Mouse (Mus musculus): ENCODE data around the gene Dyrk1b. TPM values are rescaled to one million over a fixed set of nuclear protein-coding genes. Genes with fewer than 3 reads are reported as not detected.
"Not testable (repeated sequence)": the region's sequence is repeated elsewhere in the genome, so short reads cannot be mapped to it uniquely, and the experiment has no call there.

The Dyrk1b gene
- polyA plus RNA-seq, 1 experiment from 2014 or later, result 8.1 TPM

DNA sequence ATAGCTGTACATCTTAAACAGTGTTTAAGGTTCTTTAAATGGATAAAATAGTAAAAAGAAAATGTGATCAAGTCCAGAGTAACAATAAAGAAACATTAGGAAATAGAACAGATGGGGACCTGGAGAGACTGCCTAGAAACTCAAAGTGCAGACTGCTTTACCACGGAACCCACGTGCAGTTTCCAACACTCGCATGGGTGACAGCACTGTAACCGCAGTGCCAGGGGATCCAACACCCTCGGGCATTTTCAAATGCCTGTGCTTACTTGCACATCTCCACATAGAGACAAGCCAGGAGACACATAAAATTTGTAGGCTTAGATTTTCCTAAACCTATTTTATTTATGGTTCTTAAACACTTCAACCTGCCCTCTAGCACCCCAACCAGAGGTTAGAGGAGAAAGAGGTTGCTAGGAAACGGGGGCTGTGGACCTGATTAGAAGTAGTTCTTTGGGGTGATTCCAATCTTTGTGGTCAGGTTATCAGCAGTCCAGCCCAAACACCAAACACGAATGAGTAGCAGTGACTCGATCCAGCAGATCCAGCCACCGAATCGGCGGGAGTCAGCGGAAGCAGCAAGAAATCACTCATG is 29.2 kb downstream of the Dyrk1b start:
- Histone ChIP-seq H3K4me1 (ENCODE audit: control insufficient read depth, insufficient read depth, low read depth, low read length) (no peaks in the 10 kb centered on the region), H3K27ac (ENCODE audit: low read depth, low read length) (no peak overlapping the region), H3K9ac (ENCODE audit: low read depth, low read length) (peak overlapping the region; percentile 41; the same call in 1 of the 2 replicates), H3K4me3 (ENCODE audit: low read length) (peak overlapping the region; percentile 36), H3K27me3 (replicated peaks; ENCODE audit: control insufficient read depth, insufficient read depth, low read length) (no peaks in the 10 kb centered on the region), H3K9me3 (ENCODE audit: control insufficient read depth, low read length) (no peaks in the 10 kb centered on the region), H3K36me3 (ENCODE audit: control insufficient read depth, insufficient read depth, low read length) (no peaks in the 10 kb centered on the region), H3K4me2 (ENCODE audit: low read length) (peak overlapping the region; percentile 56)
- 44% methylated on average over 12 of the region's 12 CpGs for WGBS
- peak; percentile 40; the same call in 1 of the 2 replicates for ATAC-seq

DNA sequence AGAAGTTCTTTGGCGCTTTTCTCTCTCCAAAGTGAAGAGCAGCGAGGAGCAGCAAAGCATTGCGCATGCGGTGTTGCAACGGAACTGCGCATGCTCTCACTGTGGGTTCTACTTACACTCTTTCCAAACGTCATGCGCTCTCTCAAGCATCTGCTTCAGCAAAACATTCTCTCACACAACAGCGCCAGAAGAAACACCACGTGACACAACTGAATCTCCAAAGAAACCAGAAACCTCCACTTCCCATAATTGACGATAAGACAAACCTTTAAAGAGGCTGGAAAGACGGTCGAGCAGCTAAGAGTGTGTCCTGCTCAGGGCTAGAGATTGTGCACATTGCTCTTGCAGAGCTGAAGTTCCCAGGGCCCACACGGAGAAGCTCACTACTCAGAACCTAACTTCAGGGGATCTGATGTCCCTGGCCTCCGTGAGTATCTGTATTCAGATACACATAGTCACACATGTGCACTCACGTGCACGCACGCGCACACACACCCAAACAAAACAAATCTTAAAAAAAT is 29.8 kb downstream of the Dyrk1b start:
- no peaks in the 10 kb centered on the region for H3K4me1 ChIP-seq (ENCODE audit: control insufficient read depth, insufficient read depth, low read depth, low read length)
- peak; percentile 83 for ATAC-seq
- no peaks in the 10 kb centered on the region for H3K27me3 ChIP-seq (replicated peaks; ENCODE audit: control insufficient read depth, insufficient read depth, low read length)
- peak overlapping the region; percentile 45 for H3K9ac ChIP-seq (ENCODE audit: low read depth, low read length)
- peak overlapping the region; percentile 36 for H3K4me3 ChIP-seq (ENCODE audit: low read length)
- H3K9me3 ChIP-seq (ENCODE audit: control insufficient read depth, low read length), result no peaks in the 10 kb centered on the region
- H3K36me3 ChIP-seq (ENCODE audit: control insufficient read depth, insufficient read depth, low read length), result no peaks in the 10 kb centered on the region
- WGBS, result 54% methylated on average over 19 of the region's 19 CpGs
- H3K4me2 ChIP-seq (ENCODE audit: low read length), result peak overlapping the region; percentile 56
- H3K27ac ChIP-seq (ENCODE audit: low read depth, low read length), result 0 out of 2 replicates have a peak overlapping the region, but pooled peaks have one; percentile 26

DNA sequence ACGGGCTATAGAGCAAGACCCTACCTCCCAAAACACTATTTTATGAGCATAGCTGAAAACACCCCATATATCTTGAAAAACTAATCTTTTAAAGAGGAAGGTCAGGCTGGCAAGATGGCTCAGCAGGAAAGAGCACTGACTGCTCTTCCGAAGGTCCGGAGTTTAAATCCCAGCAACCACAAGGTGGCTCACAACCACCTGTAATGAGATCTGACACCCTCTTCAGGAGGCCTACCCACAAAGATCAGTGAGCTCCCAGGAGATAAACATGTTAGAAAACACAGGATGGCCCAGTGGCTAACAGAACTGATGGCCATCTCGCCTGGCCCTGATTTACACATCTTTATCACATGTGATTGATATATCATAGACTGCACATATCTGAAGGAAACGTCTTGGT is 31.5 kb downstream of the Dyrk1b start:
- Histone ChIP-seq H3K4me2 (ENCODE audit: low read length) (no peak overlapping the region), H3K9ac (ENCODE audit: low read depth, low read length) (no peak overlapping the region), H3K36me3 (ENCODE audit: control insufficient read depth, insufficient read depth, low read length) (no peaks in the 10 kb centered on the region), H3K4me1 (ENCODE audit: control insufficient read depth, insufficient read depth, low read depth, low read length) (no peaks in the 10 kb centered on the region), H3K27ac (ENCODE audit: low read depth, low read length) (no peak overlapping the region), H3K9me3 (ENCODE audit: control insufficient read depth, low read length) (no peaks in the 10 kb centered on the region), H3K27me3 (replicated peaks; ENCODE audit: control insufficient read depth, insufficient read depth, low read length) (no peaks in the 10 kb centered on the region), H3K4me3 (ENCODE audit: low read length) (no peak overlapping the region)
- no peak for ATAC-seq
- WGBS, result 57% methylated on average over 5 of the region's 5 CpGs

DNA sequence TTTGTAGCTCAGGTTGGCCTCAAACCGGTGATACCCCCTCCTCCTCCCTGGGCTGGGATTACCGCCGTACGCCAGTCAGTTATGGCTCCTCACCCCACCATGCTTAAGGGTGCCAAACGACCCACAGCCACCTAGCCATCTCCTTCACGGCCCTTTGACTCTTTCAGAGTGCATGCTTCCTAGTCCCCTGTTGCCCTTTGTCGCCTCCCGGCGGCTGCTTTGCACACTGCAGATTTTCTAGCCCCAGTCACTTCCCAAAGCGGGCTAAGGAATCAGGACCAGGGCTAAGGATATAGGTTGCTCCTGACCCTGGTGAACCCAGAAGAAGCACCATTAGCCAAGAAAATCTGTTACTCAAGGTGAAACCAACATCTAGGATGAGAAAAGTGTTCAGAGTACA is 34.9 kb downstream of the Dyrk1b start:
- no peaks in the 10 kb centered on the region for H3K9me3 ChIP-seq (ENCODE audit: control insufficient read depth, low read length)
- no peak overlapping the region for H3K4me3 ChIP-seq (ENCODE audit: low read length)
- H3K36me3 ChIP-seq (ENCODE audit: control insufficient read depth, insufficient read depth, low read length), result no peaks in the 10 kb centered on the region
- no peaks in the 10 kb centered on the region for H3K4me1 ChIP-seq (ENCODE audit: control insufficient read depth, insufficient read depth, low read depth, low read length)
- no peak for ATAC-seq
- H3K9ac ChIP-seq (ENCODE audit: low read depth, low read length), result no peak overlapping the region
- no peak overlapping the region for H3K4me2 ChIP-seq (ENCODE audit: low read length)
- H3K27ac ChIP-seq (ENCODE audit: low read depth, low read length), result no peak overlapping the region
- no peaks in the 10 kb centered on the region for H3K27me3 ChIP-seq (replicated peaks; ENCODE audit: control insufficient read depth, insufficient read depth, low read length)
- 30% methylated on average over 10 of the region's 10 CpGs for WGBS

DNA sequence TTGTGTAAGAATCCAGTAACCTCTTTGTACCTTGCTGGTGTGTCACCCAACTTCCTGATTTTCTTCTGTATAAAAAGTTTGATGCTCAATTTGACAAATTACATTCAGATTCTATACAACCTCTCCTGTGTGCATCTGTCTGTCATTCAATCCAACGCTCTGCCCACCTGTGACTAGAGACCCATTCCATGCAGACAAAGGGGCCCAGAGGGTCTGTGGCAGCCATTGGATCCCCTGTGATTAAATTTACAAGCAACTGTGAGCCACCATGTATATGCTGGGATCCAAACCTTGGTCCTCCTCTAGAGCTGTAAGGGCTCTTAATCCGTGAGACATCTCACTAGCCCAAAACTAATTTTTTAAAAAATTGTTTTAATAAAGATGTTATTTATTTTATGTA is 36.7 kb downstream of the Dyrk1b start:
- not testable (repeated sequence) for H3K27ac ChIP-seq (ENCODE audit: low read depth, low read length); H3K9ac ChIP-seq (ENCODE audit: low read depth, low read length); ATAC-seq; H3K9me3 ChIP-seq (ENCODE audit: control insufficient read depth, low read length); H3K36me3 ChIP-seq (ENCODE audit: control insufficient read depth, insufficient read depth, low read length); H3K27me3 ChIP-seq (replicated peaks; ENCODE audit: control insufficient read depth, insufficient read depth, low read length); H3K4me3 ChIP-seq (ENCODE audit: low read length); H3K4me1 ChIP-seq (ENCODE audit: control insufficient read depth, insufficient read depth, low read depth, low read length); H3K4me2 ChIP-seq (ENCODE audit: low read length)
- 89% methylated on average over 2 of the region's 2 CpGs for WGBS

DNA sequence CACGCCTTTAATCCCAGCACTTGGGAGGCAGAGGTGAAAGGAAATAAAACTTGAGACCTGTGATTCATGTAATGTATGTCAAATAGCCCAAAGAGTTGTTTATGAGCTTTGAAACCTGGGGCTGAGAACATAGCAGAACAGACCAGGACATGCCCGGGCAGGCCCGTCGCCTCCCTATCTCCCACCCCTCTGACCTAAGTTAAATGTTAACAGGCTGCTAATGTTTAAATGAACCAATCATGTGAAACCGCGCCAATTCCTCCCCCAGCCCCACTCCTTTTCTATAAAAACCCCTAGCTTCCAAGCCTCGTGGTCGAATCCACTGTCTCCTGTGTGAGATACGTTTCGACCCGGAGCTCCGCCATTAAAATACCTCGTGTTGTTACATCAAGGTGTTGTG is 38.5 kb downstream of the Dyrk1b start:
- not testable (repeated sequence) for H3K27me3 ChIP-seq (replicated peaks; ENCODE audit: control insufficient read depth, insufficient read depth, low read length); H3K9me3 ChIP-seq (ENCODE audit: control insufficient read depth, low read length); H3K4me1 ChIP-seq (ENCODE audit: control insufficient read depth, insufficient read depth, low read depth, low read length); H3K4me3 ChIP-seq (ENCODE audit: low read length); ATAC-seq; H3K36me3 ChIP-seq (ENCODE audit: control insufficient read depth, insufficient read depth, low read length); H3K27ac ChIP-seq (ENCODE audit: low read depth, low read length); H3K9ac ChIP-seq (ENCODE audit: low read depth, low read length); H3K4me2 ChIP-seq (ENCODE audit: low read length)
- WGBS, result 90% methylated on average over 10 of the region's 13 CpGs

DNA sequence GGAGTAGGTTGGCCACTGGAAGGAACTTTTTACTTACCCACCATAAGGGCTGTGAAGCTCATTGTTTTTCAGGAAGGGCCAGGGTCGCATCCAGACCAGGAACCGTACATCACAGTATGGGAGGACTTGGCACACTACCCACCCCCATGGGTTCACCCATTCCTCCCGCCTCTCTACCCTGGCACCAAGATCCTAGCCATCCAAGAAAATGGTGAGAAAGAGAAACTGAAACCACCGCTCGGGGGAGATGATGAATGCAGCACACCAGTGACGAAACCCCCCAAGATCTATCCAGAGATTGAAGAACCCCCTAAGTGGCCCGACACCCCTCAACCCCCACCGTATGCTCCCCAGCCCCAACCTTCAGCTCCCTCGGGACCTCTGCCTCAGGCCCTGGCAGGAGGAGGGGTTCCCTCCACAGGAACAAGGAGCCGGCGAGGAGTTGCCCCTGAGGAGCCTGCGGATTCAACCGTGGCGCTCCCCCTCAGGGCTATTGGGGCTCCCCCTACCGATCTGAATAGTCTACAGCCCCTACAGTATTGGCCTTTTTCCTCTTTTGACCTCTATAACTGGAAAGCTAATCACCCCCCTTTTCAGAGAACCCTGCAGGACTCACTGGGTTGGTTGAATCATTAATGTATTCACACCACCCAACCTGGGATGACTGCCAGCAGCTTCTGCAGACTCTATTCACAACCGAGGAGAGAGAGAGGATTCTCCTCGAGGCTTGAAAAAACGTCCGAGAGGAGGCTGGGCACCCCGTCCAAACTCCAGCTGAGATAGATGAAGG is 39.9 kb downstream of the Dyrk1b start:
- not testable (repeated sequence) for ATAC-seq; H3K27ac ChIP-seq (ENCODE audit: low read depth, low read length); H3K36me3 ChIP-seq (ENCODE audit: control insufficient read depth, insufficient read depth, low read length); H3K4me1 ChIP-seq (ENCODE audit: control insufficient read depth, insufficient read depth, low read depth, low read length); H3K9me3 ChIP-seq (ENCODE audit: control insufficient read depth, low read length); H3K4me3 ChIP-seq (ENCODE audit: low read length); H3K9ac ChIP-seq (ENCODE audit: low read depth, low read length); H3K27me3 ChIP-seq (replicated peaks; ENCODE audit: control insufficient read depth, insufficient read depth, low read length); H3K4me2 ChIP-seq (ENCODE audit: low read length)
- whole genome bisulfite sequencing, result 75% methylated on average over 20 of the region's 20 CpGs

DNA sequence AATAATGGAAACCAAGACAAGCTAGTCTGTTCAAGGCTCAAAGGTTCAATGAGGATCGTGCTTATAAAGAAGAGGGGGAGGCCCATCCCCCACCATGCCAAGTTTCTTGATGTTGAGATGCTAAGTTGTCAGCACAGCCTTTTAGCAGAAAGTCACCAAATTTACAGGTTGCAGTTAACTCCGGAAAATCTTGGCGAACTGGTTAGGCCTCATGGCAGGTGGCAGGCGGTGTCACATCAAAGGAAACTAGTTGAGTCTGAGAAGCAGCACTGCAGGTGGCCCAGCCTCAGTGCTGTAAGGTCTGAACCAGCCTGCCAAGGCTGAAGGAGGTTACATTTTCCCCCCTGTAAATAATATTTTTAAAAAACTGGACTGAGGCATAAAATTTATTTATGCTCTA is 47.6 kb downstream of the Dyrk1b start:
- not testable (repeated sequence) for H3K27me3 ChIP-seq (replicated peaks; ENCODE audit: control insufficient read depth, insufficient read depth, low read length); ATAC-seq; H3K4me2 ChIP-seq (ENCODE audit: low read length); H3K4me3 ChIP-seq (ENCODE audit: low read length); H3K36me3 ChIP-seq (ENCODE audit: control insufficient read depth, insufficient read depth, low read length); H3K9me3 ChIP-seq (ENCODE audit: control insufficient read depth, low read length); H3K4me1 ChIP-seq (ENCODE audit: control insufficient read depth, insufficient read depth, low read depth, low read length); H3K27ac ChIP-seq (ENCODE audit: low read depth, low read length); H3K9ac ChIP-seq (ENCODE audit: low read depth, low read length)
- WGBS, result 85% methylated on average over 4 of the region's 4 CpGs

DNA sequence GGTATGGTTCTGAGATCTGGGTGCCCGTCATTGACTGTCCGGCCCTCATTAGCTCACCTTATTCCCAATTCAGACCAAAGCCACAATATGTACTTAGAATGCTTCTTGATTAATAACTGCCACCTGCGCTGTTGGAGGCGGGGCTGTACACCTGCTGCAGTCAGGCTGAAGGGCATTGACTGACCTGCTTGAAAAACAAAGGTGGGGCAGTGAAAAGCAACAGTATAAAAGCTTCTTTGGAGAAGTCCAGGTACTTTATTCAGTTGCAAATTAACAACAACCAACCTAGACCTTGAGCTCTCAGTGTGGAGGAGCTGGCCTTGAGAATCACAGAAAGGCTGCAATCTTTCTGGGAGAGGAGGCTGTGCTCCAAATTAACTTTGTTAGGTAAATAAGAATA is 48.2 kb downstream of the Dyrk1b start:
- H3K4me2 ChIP-seq (ENCODE audit: low read length), result not testable (repeated sequence)
- WGBS, result 91% methylated on average over 4 of the region's 4 CpGs

More for the DNA sequence above, 48.2 kb downstream of the Dyrk1b start:
- not testable (repeated sequence) for H3K4me3 ChIP-seq (ENCODE audit: low read length); H3K4me1 ChIP-seq (ENCODE audit: control insufficient read depth, insufficient read depth, low read depth, low read length); ATAC-seq; H3K27ac ChIP-seq (ENCODE audit: low read depth, low read length); H3K36me3 ChIP-seq (ENCODE audit: control insufficient read depth, insufficient read depth, low read length); H3K9ac ChIP-seq (ENCODE audit: low read depth, low read length); H3K27me3 ChIP-seq (replicated peaks; ENCODE audit: control insufficient read depth, insufficient read depth, low read length); H3K9me3 ChIP-seq (ENCODE audit: control insufficient read depth, low read length)
